Mouse (Mus musculus) mouse embryonic stem cell (cell line): Measurements from ENCODE around the gene Rabl3.

Source experiments
- in situ Hi-C, 2 experiments: fragments of 300-500 bp; cut with MboI; formaldehyde crosslinking; loops; 1 replicate in 1 of 2; 3 replicates in 1 of 2; pipeline ENCODE4 v1.14.3; 2019 to 2020; ENCODE audit warnings: low sequenced_read_pairs in 2 of 2, low pct_unique_long_range_greater_than_20kb in 1 of 2, mixed read lengths in 1 of 2; ENCODE audit not compliant: unreplicated experiment in 1 of 2

The Rabl3 gene

GRCm38 (mm10) chr16:37581901-37582300 is 42.2 kb downstream of the Rabl3 start:
- in situ Hi-C loops: no loop called here

- in situ Hi-C loops: no loop called here
Observed at GRCm38 (mm10) chr16:37583306-37583705, 43.6 kb downstream of the Rabl3 start.

- in situ Hi-C loops: no loop called here
Observed at GRCm38 (mm10) chr16:37583801-37584200, 44.1 kb downstream of the Rabl3 start.

- in situ Hi-C loops: no loop called here
Observed at GRCm38 (mm10) chr16:37584218-37585035, 44.7 kb downstream of the Rabl3 start.

GRCm38 (mm10) chr16:37585129-37585563 is 45.5 kb downstream of the Rabl3 start:
- in situ Hi-C loops: no loop called here

GRCm38 (mm10) chr16:37590921-37591320 is 51.2 kb downstream of the Rabl3 start:
- in situ Hi-C loops: no loop called here

- in situ Hi-C loops: no loop called here
Observed at GRCm38 (mm10) chr16:37591551-37591950, 51.9 kb downstream of the Rabl3 start.

- in situ Hi-C loops: no loop called here
Observed at GRCm38 (mm10) chr16:37597412-37597811, 57.7 kb downstream of the Rabl3 start.

- in situ Hi-C loops: no loop called here
Observed at GRCm38 (mm10) chr16:37598463-37598862, 58.8 kb downstream of the Rabl3 start.

- in situ Hi-C loops: no loop called here
Observed at GRCm38 (mm10) chr16:37599326-37599725, 59.6 kb downstream of the Rabl3 start.

GRCm38 (mm10) chr16:37603431-37603830 is 63.7 kb downstream of the Rabl3 start:
- in situ Hi-C loops: no loop called here

- in situ Hi-C loops: no loop called here
Observed at GRCm38 (mm10) chr16:37604243-37604642, 64.6 kb downstream of the Rabl3 start.

- in situ Hi-C loops: no loop called here
Observed at GRCm38 (mm10) chr16:37610333-37610732, 70.6 kb downstream of the Rabl3 start.

GRCm38 (mm10) chr16:37611072-37611471 is 71.4 kb downstream of the Rabl3 start:
- in situ Hi-C loops: no loop called here

- in situ Hi-C loops: no loop called here
Observed at GRCm38 (mm10) chr16:37612013-37612412, 72.3 kb downstream of the Rabl3 start.

GRCm38 (mm10) chr16:37614540-37614939 is 74.9 kb downstream of the Rabl3 start:
- in situ Hi-C loops: no loop called here

- in situ Hi-C loops: no loop called here
Observed at GRCm38 (mm10) chr16:37615429-37615828, 75.7 kb downstream of the Rabl3 start.

GRCm38 (mm10) chr16:37616104-37616503 is 76.4 kb downstream of the Rabl3 start:
- in situ Hi-C loops: no loop called here

GRCm38 (mm10) chr16:37617695-37618094 is 78.0 kb downstream of the Rabl3 start:
- in situ Hi-C loops: no loop called here
